Mouse (Mus musculus): Measurements from ENCODE around the gene Sowaha. TPM values are rescaled to one million over a fixed set of nuclear protein-coding genes. Genes with fewer than 3 reads are reported as not detected.

Sowaha gene
- polyA plus RNA-seq, 1 experiment from 2014 or later = 0.62 TPM

DNA sequence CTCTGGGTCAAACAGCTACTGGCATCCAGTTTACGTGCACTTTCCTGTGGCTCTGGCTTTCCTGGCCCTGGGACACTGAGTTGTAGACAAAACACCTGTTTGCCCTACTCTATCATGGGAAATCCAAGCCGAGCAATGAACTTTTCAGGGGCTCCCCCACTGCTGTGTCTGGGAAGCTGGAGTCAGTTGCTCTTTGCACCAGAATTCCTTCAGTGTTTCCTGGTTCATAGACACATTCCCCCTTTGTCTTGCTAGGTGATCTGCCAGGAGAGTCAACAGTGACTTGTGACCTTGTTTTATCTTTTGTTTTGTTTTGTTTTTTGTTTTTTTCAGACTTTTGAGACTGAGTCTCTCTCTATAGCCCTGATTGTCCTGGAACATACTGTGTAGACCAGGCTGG is 28.7 kb downstream of the Sowaha start:
- H3K4me1 ChIP-seq (ENCODE audit: insufficient read depth, low read depth, low read length) = 0 out of 2 replicates have a peak, but pooled peaks cover 2% of the 10 kb centered on the region
- no peaks in the 10 kb centered on the region for H3K9me3 ChIP-seq (ENCODE audit: low read length)
- H3K27me3 ChIP-seq (replicated peaks; ENCODE audit: insufficient read depth, low read length) = no peaks in the 10 kb centered on the region
- no peak overlapping the region for H3K9ac ChIP-seq (replicated peaks; ENCODE audit: low read depth)
- ATAC-seq (no peak), DNase-seq (ENCODE audit: low spot score) (no peak)
- no peak overlapping the region for H3K4me3 ChIP-seq (ENCODE audit: low read depth, low read length)
- H3K36me3 ChIP-seq (ENCODE audit: insufficient read depth, low read length) = no peaks in the 10 kb centered on the region
- 46% methylated on average over 2 of the region's 2 CpGs for WGBS
- no peak overlapping the region for H3K27ac ChIP-seq (ENCODE audit: low read length)
- H3K4me2 ChIP-seq (replicated peaks; ENCODE audit: low read depth, low read length) = no peak overlapping the region
- TF ChIP-seq CTCF (IDR thresholded peaks at IDR 0.05) (no peak), EP300 (IDR thresholded peaks at IDR 0.05) (no peak)

DNA sequence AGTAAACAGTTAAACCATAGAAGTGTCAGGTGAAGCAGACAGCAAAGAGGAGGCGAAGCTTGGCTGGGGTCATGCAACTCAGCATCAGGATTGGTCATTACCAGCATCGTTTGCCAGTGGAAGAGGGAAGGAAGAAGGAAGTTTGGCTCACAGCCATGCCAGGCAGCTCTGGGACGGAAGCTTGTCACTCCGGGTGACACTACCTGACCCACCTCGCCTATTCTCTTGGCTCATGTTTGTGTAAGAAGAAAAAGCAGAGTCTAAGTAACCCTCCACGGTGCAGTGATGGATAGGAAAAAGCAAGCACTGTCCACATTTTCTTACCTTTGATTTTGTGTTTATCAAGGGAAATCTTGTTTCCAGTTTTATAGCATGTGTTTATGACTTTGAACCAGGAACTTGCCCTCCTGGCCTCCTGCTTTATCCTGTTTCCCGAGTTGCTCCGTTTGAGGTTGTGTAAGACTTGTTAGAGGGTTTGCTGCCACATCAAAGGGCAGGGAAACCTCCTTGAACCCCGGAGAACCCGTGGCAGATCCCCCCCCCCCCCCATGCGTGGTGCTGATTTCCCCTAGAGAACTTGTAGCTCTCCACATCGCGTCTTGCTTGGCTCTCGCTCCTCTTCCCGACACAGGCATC is 29.9 kb downstream of the Sowaha start:
- DNase-seq (ENCODE audit: low spot score) (no peak), ATAC-seq (no peak)
- WGBS = 14% methylated on average over 15 of the region's 15 CpGs
- TF ChIP-seq EP300 (IDR thresholded peaks at IDR 0.05) = no peak
- no peak for TF ChIP-seq CTCF (IDR thresholded peaks at IDR 0.05)
- H3K9ac ChIP-seq (replicated peaks; ENCODE audit: low read depth) = no peak overlapping the region
- no peak overlapping the region for H3K4me3 ChIP-seq (ENCODE audit: low read depth, low read length)
- no peaks in the 10 kb centered on the region for H3K27me3 ChIP-seq (replicated peaks; ENCODE audit: insufficient read depth, low read length)
- H3K9me3 ChIP-seq (ENCODE audit: low read length) = no peaks in the 10 kb centered on the region
- H3K4me2 ChIP-seq (replicated peaks; ENCODE audit: low read depth, low read length) = no peak overlapping the region
- H3K4me1 ChIP-seq (ENCODE audit: insufficient read depth, low read depth, low read length) = 0 out of 2 replicates have a peak, but pooled peaks cover 2% of the 10 kb centered on the region
- H3K27ac ChIP-seq (ENCODE audit: low read length) = no peak overlapping the region
- no peaks in the 10 kb centered on the region for H3K36me3 ChIP-seq (ENCODE audit: insufficient read depth, low read length)

DNA sequence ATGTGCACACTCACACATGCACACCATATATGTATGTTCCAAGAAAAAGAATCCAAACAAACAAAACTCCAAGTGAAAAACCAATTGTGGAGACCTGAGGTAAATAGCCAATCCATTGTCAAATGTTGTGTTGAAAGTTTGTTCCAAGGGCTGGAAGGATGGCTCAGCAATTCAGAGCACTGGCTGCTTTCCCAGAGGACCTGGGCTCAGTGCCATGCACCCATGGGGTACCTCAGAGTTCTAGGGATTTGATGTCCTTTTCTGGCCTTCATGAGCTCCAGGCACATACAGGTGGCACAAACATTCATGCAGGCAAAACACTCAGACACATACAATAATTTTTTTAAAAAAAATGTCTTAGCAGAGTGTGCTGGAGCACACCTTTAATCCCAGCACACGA is 31.5 kb downstream of the Sowaha start:
- Histone ChIP-seq H3K4me2 (replicated peaks; ENCODE audit: low read depth, low read length) (no peak overlapping the region), H3K4me1 (ENCODE audit: insufficient read depth, low read depth, low read length) (0 out of 2 replicates have a peak, but pooled peaks cover 2% of the 10 kb centered on the region), H3K36me3 (ENCODE audit: insufficient read depth, low read length) (no peaks in the 10 kb centered on the region), H3K27me3 (replicated peaks; ENCODE audit: insufficient read depth, low read length) (no peaks in the 10 kb centered on the region), H3K9ac (replicated peaks; ENCODE audit: low read depth) (no peak overlapping the region), H3K27ac (ENCODE audit: low read length) (no peak overlapping the region), H3K4me3 (ENCODE audit: low read depth, low read length) (no peak overlapping the region), H3K9me3 (ENCODE audit: low read length) (no peaks in the 10 kb centered on the region)
- DNase-seq (ENCODE audit: low spot score) (no peak), ATAC-seq (no peak)
- TF ChIP-seq CTCF (IDR thresholded peaks at IDR 0.05) (no peak), EP300 (IDR thresholded peaks at IDR 0.05) (no peak)
- 93% methylated on average over 1 of the region's 1 CpGs for WGBS

DNA sequence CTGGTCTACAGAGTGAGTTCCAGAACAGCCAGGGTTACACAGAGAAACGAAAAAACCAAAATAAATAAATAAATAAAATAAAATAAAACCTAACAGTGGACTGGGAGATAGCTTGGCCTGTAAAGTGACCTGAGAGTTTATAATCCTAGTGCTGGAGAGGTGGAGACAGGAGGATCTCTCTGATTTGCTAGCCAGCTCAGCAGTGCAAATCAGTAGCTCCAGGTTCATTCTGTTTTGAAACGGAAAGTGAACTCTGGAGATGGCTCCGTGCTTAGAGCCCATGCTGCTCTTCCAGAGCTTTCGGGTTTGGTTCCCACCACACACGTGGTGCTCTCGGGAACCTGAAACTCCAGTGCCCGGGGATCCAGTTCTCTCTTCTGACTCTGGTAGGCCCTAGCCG is 32.1 kb downstream of the Sowaha start:
- Histone ChIP-seq H3K4me2 (replicated peaks; ENCODE audit: low read depth, low read length) (no peak overlapping the region), H3K27me3 (replicated peaks; ENCODE audit: insufficient read depth, low read length) (no peaks in the 10 kb centered on the region), H3K36me3 (ENCODE audit: insufficient read depth, low read length) (no peaks in the 10 kb centered on the region), H3K4me3 (ENCODE audit: low read depth, low read length) (no peak overlapping the region), H3K4me1 (ENCODE audit: insufficient read depth, low read depth, low read length) (0 out of 2 replicates have a peak, but pooled peaks cover 2% of the 10 kb centered on the region), H3K27ac (ENCODE audit: low read length) (no peak overlapping the region), H3K9ac (replicated peaks; ENCODE audit: low read depth) (no peak overlapping the region), H3K9me3 (ENCODE audit: low read length) (no peaks in the 10 kb centered on the region)
- TF ChIP-seq EP300 (IDR thresholded peaks at IDR 0.05) (no peak), CTCF (IDR thresholded peaks at IDR 0.05) (no peak)
- ATAC-seq (no peak), DNase-seq (ENCODE audit: low spot score) (no peak)
- 93% methylated on average over 8 of the region's 8 CpGs for WGBS

DNA sequence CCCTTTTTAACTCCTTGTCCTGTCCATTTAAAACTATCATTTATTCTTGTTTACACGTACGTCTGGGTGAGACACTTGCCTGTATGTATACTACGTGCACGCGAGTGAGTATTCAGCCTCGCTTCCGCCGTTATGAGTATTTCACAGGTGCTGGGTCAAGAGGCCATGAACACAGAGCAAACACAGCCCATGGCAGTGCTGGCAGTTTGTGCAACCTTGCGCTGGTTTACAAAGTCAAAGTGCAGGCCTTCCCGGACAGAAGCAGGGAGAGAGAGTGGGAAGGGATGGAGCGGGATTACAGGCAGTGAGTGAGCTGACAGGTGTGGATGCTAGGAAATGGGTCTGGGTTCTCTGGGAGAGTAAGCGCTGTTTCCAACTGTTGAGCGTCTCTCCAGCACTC is 33.9 kb downstream of the Sowaha start:
- H3K36me3 ChIP-seq (ENCODE audit: insufficient read depth, low read length) = no peaks in the 10 kb centered on the region
- H3K4me3 ChIP-seq (ENCODE audit: low read depth, low read length) = no peak overlapping the region
- no peak for TF ChIP-seq EP300 (IDR thresholded peaks at IDR 0.05)
- TF ChIP-seq CTCF (IDR thresholded peaks at IDR 0.05) = no peak
- no peaks in the 10 kb centered on the region for H3K27me3 ChIP-seq (replicated peaks; ENCODE audit: insufficient read depth, low read length)
- H3K4me1 ChIP-seq (ENCODE audit: insufficient read depth, low read depth, low read length) = 0 out of 2 replicates have a peak, but pooled peaks cover 2% of the 10 kb centered on the region
- no peak overlapping the region for H3K9ac ChIP-seq (replicated peaks; ENCODE audit: low read depth)
- no peak for ATAC-seq
- no peaks in the 10 kb centered on the region for H3K9me3 ChIP-seq (ENCODE audit: low read length)
- DNase-seq (ENCODE audit: low spot score) = no peak
- H3K27ac ChIP-seq (ENCODE audit: low read length) = no peak overlapping the region
- no peak overlapping the region for H3K4me2 ChIP-seq (replicated peaks; ENCODE audit: low read depth, low read length)
- WGBS = 57% methylated on average over 13 of the region's 13 CpGs

DNA sequence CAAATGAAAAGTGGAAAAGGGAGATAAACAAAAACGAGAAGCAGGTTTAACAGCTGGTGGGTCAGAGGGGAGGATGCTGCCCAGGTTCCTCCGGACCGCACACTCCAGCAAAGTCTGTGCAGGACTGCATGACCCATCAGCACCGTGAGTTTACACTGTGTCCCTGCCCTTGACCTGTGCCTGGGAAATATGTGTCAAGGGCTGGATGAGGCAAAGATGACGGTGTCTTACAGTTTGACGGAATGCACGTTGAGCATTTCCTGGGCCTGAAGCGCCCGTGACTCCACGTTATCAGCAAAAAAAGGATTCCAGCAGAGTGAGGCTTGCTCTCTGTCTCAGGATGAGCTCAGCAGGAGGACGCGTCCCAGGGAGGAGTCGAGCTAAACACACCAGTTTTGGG is 34.5 kb downstream of the Sowaha start:
- Histone ChIP-seq H3K27me3 (replicated peaks; ENCODE audit: insufficient read depth, low read length) (no peaks in the 10 kb centered on the region), H3K27ac (ENCODE audit: low read length) (no peak overlapping the region), H3K36me3 (ENCODE audit: insufficient read depth, low read length) (no peaks in the 10 kb centered on the region), H3K4me3 (ENCODE audit: low read depth, low read length) (no peak overlapping the region), H3K9me3 (ENCODE audit: low read length) (no peaks in the 10 kb centered on the region), H3K4me2 (replicated peaks; ENCODE audit: low read depth, low read length) (no peak overlapping the region), H3K4me1 (ENCODE audit: insufficient read depth, low read depth, low read length) (0 out of 2 replicates have a peak, but pooled peaks cover 2% of the 10 kb centered on the region), H3K9ac (replicated peaks; ENCODE audit: low read depth) (no peak overlapping the region)
- ATAC-seq (no peak), DNase-seq (ENCODE audit: low spot score) (no peak)
- no peak for TF ChIP-seq EP300 (IDR thresholded peaks at IDR 0.05)
- TF ChIP-seq CTCF (IDR thresholded peaks at IDR 0.05) = no peak
- WGBS = 53% methylated on average over 13 of the region's 13 CpGs

All from lung, postnatal 0 days (tissue).